Mouse (Mus musculus): Measurements from ENCODE around the gene Gm5089.

GRCm38 (mm10) chr14:122492015-122492414 is 41.1 kb upstream of the Gm5089 start:
- TF ChIP-seq POLR2A (IDR thresholded peaks at IDR 0.05; ENCODE audit: insufficient read length, low read depth) = no peak
- TF ChIP-seq TCF3 (IDR thresholded peaks at IDR 0.05; ENCODE audit: insufficient read length, low read depth) = no peak
- TF ChIP-seq MAX (IDR thresholded peaks at IDR 0.05; ENCODE audit: low read depth) = no peak
- TF ChIP-seq E2F4 (IDR thresholded peaks at IDR 0.05; ENCODE audit: insufficient read depth) = no peak
- no peak for TF ChIP-seq MYOD1 (IDR thresholded peaks at IDR 0.05; ENCODE audit: control insufficient read depth in 1 of 3, insufficient read length in 2 of 3, low read depth in 2 of 3)
- no peak for TF ChIP-seq POLR2AphosphoS2 (IDR thresholded peaks at IDR 0.05; ENCODE audit: insufficient read length, low read depth)
- no peak for TF ChIP-seq USF1 (IDR thresholded peaks at IDR 0.05; ENCODE audit: low read depth)
- no peak for TF ChIP-seq CEBPB (IDR thresholded peaks at IDR 0.05; ENCODE audit: insufficient read depth, poor library complexity, severe bottlenecking)
- TF ChIP-seq TCF12 (IDR thresholded peaks at IDR 0.05; ENCODE audit: insufficient read depth, poor library complexity, severe bottlenecking) = no peak
